Mouse (Mus musculus): ENCODE data around the gene Tlx1. TPM values are rescaled to one million over a fixed set of nuclear protein-coding genes. Genes with fewer than 3 reads are reported as not detected.

The Tlx1 gene
- polyA plus RNA-seq, 1 experiment from 2014 or later, result not detected

- Histone ChIP-seq H3K4me2 (peak overlapping the region; percentile 41; the same call in 1 of the 2 replicates), H3K4me1 (no peaks in the 10 kb centered on the region), H3K36me3 (no peaks in the 10 kb centered on the region), H3K9me3 (replicated peaks) (no peaks in the 10 kb centered on the region), H3K27ac (no peak overlapping the region), H3K9ac (no peak overlapping the region), H3K27me3 (replicated peaks) (peaks cover 99% of the 10 kb centered on the region), H3K4me3 (peak overlapping the region; percentile 8; the same call in 1 of the 2 replicates)
- 2% methylated on average over 36 of the region's 36 CpGs for WGBS (ENCODE audit: insufficient replicate concordance)
- no peak for ATAC-seq
Observed at GRCm38 (mm10) chr19:45151361-45152182, 1.1 kb downstream of the Tlx1 start.

DNA sequence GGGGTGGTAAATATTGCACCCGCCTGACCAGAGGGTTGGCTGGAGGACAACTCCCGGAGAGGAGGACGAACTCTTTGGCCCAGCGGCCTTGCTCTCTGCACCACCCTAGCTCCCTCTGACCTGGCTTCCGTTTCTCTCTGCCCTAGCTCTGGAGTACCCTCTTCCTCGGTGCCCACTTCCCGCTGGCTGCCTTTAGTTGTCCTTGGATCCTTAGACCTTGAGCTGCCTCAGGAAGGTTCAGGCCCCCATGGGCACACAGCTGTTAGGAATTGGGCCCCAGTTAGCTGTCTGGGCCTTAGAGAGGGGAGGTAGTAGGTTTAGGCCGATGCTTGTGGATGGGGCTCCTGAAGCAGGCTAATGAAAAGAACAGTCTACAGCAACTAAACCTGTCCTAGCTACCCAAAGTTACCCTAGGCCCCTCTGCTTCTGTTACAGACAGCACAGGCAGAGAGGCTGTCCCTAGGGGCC is 1.7 kb downstream of the Tlx1 start:
- no peaks in the 10 kb centered on the region for H3K9me3 ChIP-seq (replicated peaks)
- H3K27ac ChIP-seq, result no peak overlapping the region
- H3K9ac ChIP-seq, result no peak overlapping the region
- H3K4me1 ChIP-seq, result no peaks in the 10 kb centered on the region
- 10% methylated on average over 8 of the region's 8 CpGs for WGBS (ENCODE audit: insufficient replicate concordance)
- no peak overlapping the region for H3K4me2 ChIP-seq
- no peak for ATAC-seq
- no peak overlapping the region for H3K4me3 ChIP-seq
- no peaks in the 10 kb centered on the region for H3K36me3 ChIP-seq
- H3K27me3 ChIP-seq (replicated peaks), result peaks cover 99% of the 10 kb centered on the region

GRCm38 (mm10) chr19:45153311-45154058 is 3.0 kb downstream of the Tlx1 start:
- peaks cover 99% of the 10 kb centered on the region for H3K27me3 ChIP-seq (replicated peaks)
- no peak for ATAC-seq
- 2% methylated on average over 44 of the region's 44 CpGs for WGBS (ENCODE audit: insufficient replicate concordance)
- H3K4me2 ChIP-seq, result no peak overlapping the region
- no peaks in the 10 kb centered on the region for H3K9me3 ChIP-seq (replicated peaks)
- no peaks in the 10 kb centered on the region for H3K4me1 ChIP-seq
- H3K4me3 ChIP-seq, result no peak overlapping the region
- no peak overlapping the region for H3K27ac ChIP-seq
- no peak overlapping the region for H3K9ac ChIP-seq
- H3K36me3 ChIP-seq, result no peaks in the 10 kb centered on the region

DNA sequence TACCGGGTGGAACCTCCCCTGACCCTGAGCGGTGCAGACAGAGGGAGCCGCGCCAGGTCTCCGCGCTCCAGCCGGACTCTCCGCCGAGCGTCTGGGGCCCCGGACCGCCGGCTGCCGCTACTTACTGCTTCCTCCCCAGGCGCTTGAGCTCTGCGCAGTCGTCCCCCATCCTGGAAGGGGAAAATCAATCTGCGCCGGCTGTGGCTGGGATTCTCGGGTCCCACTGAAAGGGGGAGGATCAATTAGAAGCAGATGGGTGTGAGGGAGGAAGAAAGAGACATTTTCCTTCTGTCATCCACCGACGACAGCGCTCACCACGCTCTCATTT is 3.5 kb downstream of the Tlx1 start:
- ATAC-seq, result no peak
- H3K27ac ChIP-seq, result no peak overlapping the region
- no peaks in the 10 kb centered on the region for H3K4me1 ChIP-seq
- whole genome bisulfite sequencing (ENCODE audit: insufficient replicate concordance), result 2% methylated on average over 20 of the region's 24 CpGs
- no peaks in the 10 kb centered on the region for H3K9me3 ChIP-seq (replicated peaks)
- no peak overlapping the region for H3K4me2 ChIP-seq
- H3K36me3 ChIP-seq, result no peaks in the 10 kb centered on the region
- H3K9ac ChIP-seq, result no peak overlapping the region
- no peak overlapping the region for H3K4me3 ChIP-seq
- peaks cover 99% of the 10 kb centered on the region for H3K27me3 ChIP-seq (replicated peaks)

GRCm38 (mm10) chr19:45154521-45154920 is 4.0 kb downstream of the Tlx1 start:
- no peak overlapping the region for H3K4me3 ChIP-seq
- H3K4me1 ChIP-seq, result no peaks in the 10 kb centered on the region
- peaks cover 100% of the 10 kb centered on the region for H3K27me3 ChIP-seq (replicated peaks)
- WGBS (ENCODE audit: insufficient replicate concordance), result 2% methylated on average over 18 of the region's 18 CpGs
- no peaks in the 10 kb centered on the region for H3K36me3 ChIP-seq
- H3K27ac ChIP-seq, result no peak overlapping the region
- H3K9ac ChIP-seq, result no peak overlapping the region
- H3K9me3 ChIP-seq (replicated peaks), result no peaks in the 10 kb centered on the region
- no peak overlapping the region for H3K4me2 ChIP-seq
- ATAC-seq, result no peak

DNA sequence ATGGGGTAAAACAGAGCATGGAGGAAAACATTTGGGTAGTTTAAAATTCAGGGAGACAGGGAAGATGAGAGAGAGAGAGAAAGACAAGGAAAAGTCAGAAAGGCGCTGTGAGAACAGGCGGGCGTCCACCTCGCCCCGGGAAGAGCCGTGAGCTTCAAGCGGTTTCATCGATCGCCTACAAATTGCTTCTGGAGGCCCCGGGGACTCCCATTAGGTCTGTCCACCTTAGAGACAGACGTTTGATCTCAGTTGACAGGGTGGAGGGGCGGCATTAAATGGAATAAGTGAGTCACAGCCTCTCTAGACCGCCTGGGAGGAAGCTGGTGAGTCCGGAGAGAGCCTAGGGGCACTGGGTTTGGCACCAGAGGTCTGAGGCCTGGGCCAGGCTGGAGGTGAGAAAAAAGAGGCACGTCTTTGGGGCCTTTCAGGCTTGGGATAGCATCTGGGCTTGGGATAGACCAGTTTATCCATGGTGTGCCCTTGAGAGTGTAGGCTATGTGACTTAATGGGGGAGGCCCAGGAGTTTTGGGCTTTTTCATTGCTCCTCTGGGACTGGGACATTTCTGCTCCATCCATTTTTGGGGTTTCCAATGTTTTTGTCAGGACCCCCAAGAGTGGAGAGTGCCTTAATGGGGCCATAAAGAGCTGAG is 4.8 kb downstream of the Tlx1 start:
- Histone ChIP-seq H3K27me3 (replicated peaks) (peaks cover 100% of the 10 kb centered on the region), H3K4me2 (no peak overlapping the region), H3K4me3 (no peak overlapping the region), H3K9me3 (replicated peaks) (no peaks in the 10 kb centered on the region), H3K4me1 (no peaks in the 10 kb centered on the region), H3K9ac (no peak overlapping the region), H3K27ac (no peak overlapping the region), H3K36me3 (no peaks in the 10 kb centered on the region)
- WGBS (ENCODE audit: insufficient replicate concordance), result 7% methylated on average over 15 of the region's 15 CpGs
- no peak for ATAC-seq

DNA sequence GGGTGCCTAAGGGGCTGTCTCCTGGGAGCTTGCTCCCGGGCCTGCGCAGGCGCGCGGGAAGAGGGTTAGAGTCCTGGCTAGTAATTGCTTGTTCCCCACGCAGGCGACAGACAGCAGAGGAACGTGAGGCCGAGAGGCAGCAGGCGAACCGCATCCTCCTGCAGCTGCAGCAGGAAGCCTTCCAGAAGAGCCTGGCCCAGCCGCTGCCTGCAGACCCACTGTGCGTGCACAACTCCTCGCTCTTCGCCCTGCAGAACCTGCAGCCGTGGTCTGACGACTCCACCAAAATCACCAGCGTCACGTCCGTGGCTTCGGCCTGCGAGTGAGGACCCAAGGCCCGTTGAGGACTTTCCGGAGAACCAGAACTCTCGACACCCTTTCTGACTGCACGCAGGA is 5.3 kb downstream of the Tlx1 start:
- H3K4me3 ChIP-seq, result no peak overlapping the region
- no peak overlapping the region for H3K27ac ChIP-seq
- no peaks in the 10 kb centered on the region for H3K4me1 ChIP-seq
- H3K36me3 ChIP-seq, result no peaks in the 10 kb centered on the region
- ATAC-seq, result no peak
- no peak overlapping the region for H3K9ac ChIP-seq
- peaks cover 100% of the 10 kb centered on the region for H3K27me3 ChIP-seq (replicated peaks)
- 2% methylated on average over 26 of the region's 26 CpGs for WGBS (ENCODE audit: insufficient replicate concordance)
- no peaks in the 10 kb centered on the region for H3K9me3 ChIP-seq (replicated peaks)
- no peak overlapping the region for H3K4me2 ChIP-seq

GRCm38 (mm10) chr19:45156381-45156780 is 5.9 kb downstream of the Tlx1 start:
- no peak overlapping the region for H3K27ac ChIP-seq
- no peak overlapping the region for H3K4me3 ChIP-seq
- peaks cover 100% of the 10 kb centered on the region for H3K27me3 ChIP-seq (replicated peaks)
- no peaks in the 10 kb centered on the region for H3K9me3 ChIP-seq (replicated peaks)
- no peaks in the 10 kb centered on the region for H3K36me3 ChIP-seq
- H3K4me1 ChIP-seq, result no peaks in the 10 kb centered on the region
- no peak for ATAC-seq
- no peak overlapping the region for H3K4me2 ChIP-seq
- H3K9ac ChIP-seq, result no peak overlapping the region
- WGBS (ENCODE audit: insufficient replicate concordance), result 9% methylated on average over 5 of the region's 5 CpGs

GRCm38 (mm10) chr19:45158201-45158600 is 7.7 kb downstream of the Tlx1 start:
- H3K4me3 ChIP-seq, result no peak overlapping the region
- no peak overlapping the region for H3K27ac ChIP-seq
- no peaks in the 10 kb centered on the region for H3K4me1 ChIP-seq
- H3K9ac ChIP-seq, result no peak overlapping the region
- no peaks in the 10 kb centered on the region for H3K9me3 ChIP-seq (replicated peaks)
- no peak overlapping the region for H3K4me2 ChIP-seq
- WGBS (ENCODE audit: insufficient replicate concordance), result 9% methylated on average over 4 of the region's 4 CpGs
- no peaks in the 10 kb centered on the region for H3K36me3 ChIP-seq
- no peak for ATAC-seq
- peaks cover 100% of the 10 kb centered on the region for H3K27me3 ChIP-seq (replicated peaks)

DNA sequence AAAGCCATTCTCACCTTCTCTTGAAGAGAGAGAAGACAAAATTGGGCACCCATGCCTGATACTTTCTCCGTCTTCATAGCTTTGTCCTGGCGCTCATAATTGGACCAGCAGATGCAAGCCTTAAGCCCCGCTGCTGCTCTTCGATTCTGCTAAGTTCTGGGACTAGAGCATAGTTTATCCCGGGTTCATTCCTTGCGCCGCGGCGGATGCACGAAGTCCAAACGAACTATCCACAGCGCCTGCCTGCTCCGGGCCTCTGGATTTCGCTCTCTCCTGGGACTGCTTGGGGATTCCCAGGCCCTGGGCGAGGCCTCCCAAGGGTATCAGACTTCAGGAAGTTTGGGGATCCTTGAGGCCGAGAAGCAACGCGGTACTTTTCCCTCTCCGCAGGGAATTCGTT is 8.4 kb downstream of the Tlx1 start:
- 4% methylated on average over 20 of the region's 20 CpGs for WGBS (ENCODE audit: insufficient replicate concordance)

DNA sequence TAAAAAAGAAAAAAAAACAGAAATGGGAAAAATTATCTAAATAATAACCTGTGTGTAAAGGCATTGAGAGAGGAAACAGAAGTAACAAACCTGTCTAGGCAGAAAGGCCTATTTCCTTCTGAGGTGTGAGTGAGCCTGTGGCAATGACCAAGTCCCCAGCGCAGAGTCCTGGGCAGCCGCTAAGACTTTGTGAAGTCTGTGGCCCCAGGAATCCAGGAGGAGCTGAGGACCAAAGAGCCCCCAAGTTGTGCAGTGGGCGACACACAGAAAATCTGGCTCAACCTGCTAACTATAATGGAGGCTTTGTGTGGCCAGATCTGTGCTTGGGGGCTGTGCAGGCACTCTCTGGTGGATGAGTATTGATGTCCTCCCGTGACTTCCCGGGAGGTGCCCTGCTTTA is 9.0 kb downstream of the Tlx1 start:
- 7% methylated on average over 5 of the region's 5 CpGs for WGBS (ENCODE audit: insufficient replicate concordance)
- Histone ChIP-seq H3K9me3 (replicated peaks) (no peaks in the 10 kb centered on the region), H3K9ac (no peak overlapping the region), H3K4me2 (no peak overlapping the region), H3K36me3 (no peaks in the 10 kb centered on the region), H3K4me3 (no peak overlapping the region), H3K27ac (no peak overlapping the region), H3K4me1 (no peaks in the 10 kb centered on the region), H3K27me3 (replicated peaks) (peaks cover 100% of the 10 kb centered on the region)
- ATAC-seq, result no peak

More for the DNA sequence above, 8.4 kb downstream of the Tlx1 start:
- no peaks in the 10 kb centered on the region for H3K9me3 ChIP-seq (replicated peaks)
- no peak for ATAC-seq
- no peak overlapping the region for H3K9ac ChIP-seq
- H3K4me2 ChIP-seq, result no peak overlapping the region
- H3K4me1 ChIP-seq, result no peaks in the 10 kb centered on the region
- no peaks in the 10 kb centered on the region for H3K36me3 ChIP-seq
- no peak overlapping the region for H3K27ac ChIP-seq
- H3K27me3 ChIP-seq (replicated peaks), result peaks cover 100% of the 10 kb centered on the region
- no peak overlapping the region for H3K4me3 ChIP-seq

DNA sequence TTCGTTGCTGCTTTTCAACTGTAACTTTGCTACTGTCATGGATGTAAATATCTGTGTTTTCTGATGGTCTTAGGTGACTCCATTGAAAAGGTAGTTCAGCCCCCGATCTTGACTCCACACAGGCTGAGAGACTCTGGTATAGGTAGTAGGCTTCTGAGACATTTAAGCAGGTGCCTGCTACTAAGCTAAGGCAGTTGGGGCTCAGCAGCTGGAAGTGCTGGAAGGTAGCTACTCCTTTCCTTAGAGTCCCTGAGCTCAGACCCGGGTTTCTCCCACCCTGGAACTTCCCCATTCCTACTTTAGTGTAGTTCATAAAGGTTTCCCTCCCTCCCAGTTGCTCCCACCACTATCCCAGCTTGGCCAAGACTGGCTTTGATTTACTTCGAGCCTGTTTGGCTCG is 9.5 kb downstream of the Tlx1 start:
- H3K27me3 ChIP-seq (replicated peaks), result peaks cover 100% of the 10 kb centered on the region
- ATAC-seq, result no peak
- no peaks in the 10 kb centered on the region for H3K9me3 ChIP-seq (replicated peaks)
- H3K27ac ChIP-seq, result no peak overlapping the region
- H3K9ac ChIP-seq, result no peak overlapping the region
- no peak overlapping the region for H3K4me3 ChIP-seq
- H3K36me3 ChIP-seq, result no peaks in the 10 kb centered on the region
- H3K4me1 ChIP-seq, result no peaks in the 10 kb centered on the region
- WGBS (ENCODE audit: insufficient replicate concordance), result 8% methylated on average over 5 of the region's 5 CpGs
- H3K4me2 ChIP-seq, result no peak overlapping the region

Measured in liver, embryonic 12.5 days (tissue).